Mouse (Mus musculus): ENCODE results near the gene Olfr1046.
"Not testable (repeated sequence)": the region's sequence is repeated elsewhere in the genome, so short reads cannot be mapped to it uniquely, and the experiment has no call there.

The Olfr1046 gene

GRCm38 (mm10) chr2:86219214-86219613, at the start of gene Olfr1046:
Gene Olfr1046, minus strand, starts transcription at chr2:86219314.
- in situ Hi-C loops (cut with MboI), result no loop called here

GRCm38 (mm10) chr2:86258228-86258627, 39.1 kb upstream of the Olfr1046 start, which contains the start of gene Olfr1049:
Gene Olfr1049, minus strand, starts transcription at chr2:86258328.
- in situ Hi-C loops (cut with MboI), result not testable (repeated sequence)

- in situ Hi-C loops (cut with MboI), result no loop called here
These were observed 21.1 kb upstream of the Olfr1046 start, which contains the start of gene Olfr1048 for GRCm38 (mm10) chr2:86240189-86240588. Gene Olfr1048, minus strand, starts transcription at chr2:86240289.

DNA sequence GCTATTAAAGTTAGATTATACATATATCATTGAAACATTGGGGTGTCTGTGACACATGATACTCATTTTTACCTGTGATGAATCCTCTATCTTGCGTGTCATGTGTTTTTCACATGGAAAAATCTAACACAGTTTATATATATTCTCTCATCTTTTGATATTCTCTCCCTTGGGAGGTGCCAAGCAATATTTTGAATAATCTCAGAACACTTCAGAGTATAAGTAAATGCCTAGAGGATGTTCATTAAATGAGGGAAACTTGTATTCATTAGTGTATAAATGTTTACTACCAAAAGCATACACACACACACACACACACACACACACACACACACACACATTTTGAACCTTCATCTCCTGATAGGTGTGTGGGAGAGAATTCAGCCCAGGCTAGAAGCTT, 12.2 kb upstream of the Olfr1046 start, which contains the start of gene Olfr1047:
Olfr1047 (minus strand) TSS at position 101 of the 400 bp plus-strand sequence.
- in situ Hi-C loops (cut with MboI), result no loop called here

DNA sequence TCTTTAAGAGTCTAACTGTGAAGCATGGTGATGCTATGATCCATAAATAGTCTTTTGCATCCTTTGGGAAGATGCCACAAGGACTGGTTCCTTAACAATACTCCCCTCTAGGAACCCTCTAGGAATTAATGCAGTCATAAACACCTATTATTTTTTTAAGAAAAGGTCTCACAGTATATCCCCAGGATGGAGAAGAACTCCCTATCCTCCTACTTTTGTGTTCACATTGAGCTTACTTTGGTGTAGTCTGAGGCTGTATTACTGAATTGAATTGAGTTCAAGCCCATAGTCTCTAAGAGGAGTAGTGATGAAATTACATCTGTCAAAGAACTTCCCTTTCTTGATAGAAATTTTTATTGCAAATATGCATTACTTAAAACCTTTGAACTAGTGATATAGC, 16.2 kb downstream of the Olfr1046 start, which contains the start of gene Olfr1045:
Olfr1045 (minus strand) TSS at position 101 of the 400 bp plus-strand sequence.
- in situ Hi-C loops (cut with MboI), result no loop called here

DNA sequence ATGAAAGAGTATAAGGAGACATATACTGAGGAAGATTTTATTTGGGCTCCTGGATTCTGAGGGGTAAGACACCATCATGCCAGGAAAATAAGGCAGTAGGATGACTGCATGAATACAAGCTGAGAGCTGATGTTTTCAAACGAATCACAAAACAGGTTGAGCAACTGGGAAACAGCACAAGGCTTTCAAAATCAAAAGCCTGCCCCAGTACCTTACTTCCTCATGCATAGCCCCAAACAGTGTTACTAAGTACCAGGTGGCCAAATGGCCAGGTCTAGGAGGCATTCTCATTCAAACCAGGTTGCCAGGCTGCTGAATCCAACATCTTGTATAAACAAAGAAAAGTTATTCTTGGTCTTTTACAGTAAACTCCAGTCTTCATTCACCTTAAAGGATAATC, 23.3 kb downstream of the Olfr1046 start:
- in situ Hi-C loops (cut with MboI), result no loop called here

GRCm38 (mm10) chr2:86185583-86185982, 33.5 kb downstream of the Olfr1046 start, which contains the start of gene Olfr52:
Gene Olfr52, minus strand, starts transcription at chr2:86185683.
- in situ Hi-C loops (cut with MboI), result no loop called here

- in situ Hi-C loops (cut with MboI), result no loop called here
These were observed 39.2 kb downstream of the Olfr1046 start for GRCm38 (mm10) chr2:86179950-86180349.

- in situ Hi-C loops (cut with MboI), result no loop called here
These were observed 41.4 kb downstream of the Olfr1046 start, which contains the start of gene Olfr1044 for GRCm38 (mm10) chr2:86177720-86178119. Gene Olfr1044, minus strand, starts transcription at chr2:86177820.

DNA sequence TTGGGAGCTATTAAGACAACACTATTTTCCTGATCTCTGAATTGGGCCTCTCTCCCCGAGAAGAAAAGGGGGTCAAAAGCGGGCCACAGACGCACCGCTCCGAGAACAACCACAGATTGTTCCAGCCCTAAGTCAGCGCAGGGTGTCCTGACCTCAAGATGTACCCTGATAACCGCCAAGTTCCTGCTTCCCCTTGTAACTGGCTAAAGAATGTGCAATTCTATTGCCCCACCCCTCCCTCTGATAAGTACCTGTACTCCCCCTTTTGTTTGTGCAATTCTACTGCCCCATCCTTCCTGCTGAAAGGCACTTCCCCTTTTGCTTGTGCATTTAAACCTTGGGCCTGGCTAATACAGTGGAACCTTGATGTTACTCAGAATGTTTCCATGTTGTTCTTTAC, 43.7 kb downstream of the Olfr1046 start:
- in situ Hi-C loops (cut with MboI), result not testable (repeated sequence)

- in situ Hi-C loops (cut with MboI), result no loop called here
These were observed 51.7 kb downstream of the Olfr1046 start, which contains the start of gene Olfr1043 for GRCm38 (mm10) chr2:86167422-86167821. Gene Olfr1043, minus strand, starts transcription at chr2:86167522.
